Mouse (Mus musculus) liver, adult 2 months (tissue): ENCODE results near the gene Gm43951. TPM values are rescaled to one million over a fixed set of nuclear protein-coding genes. Genes with fewer than 3 reads are reported as not detected.

ENCODE experiments used
- DNase-seq: peaks from one replicate; pipeline ENCODE4 v3.0.0-alpha.2; 2011; ENCODE audit warnings: low read depth, low spot score; ENCODE audit errors: extremely low read depth
- H3K27ac ChIP-seq: fragments of 200-500 bp; replicated peaks from 2 replicates; pipeline ENCODE4 v1.5.1; 2012; ENCODE audit warnings: low read depth, mild to moderate bottlenecking, control low read depth, inconsistent platforms, low read length; ENCODE audit not compliant: insufficient read depth
- H3K27me3 ChIP-seq: fragments of 200-500 bp; 2 replicates; pipeline ENCODE4 v1.6.1; 2012; ENCODE audit warnings: mild to moderate bottlenecking, moderate library complexity, low read length, inconsistent platforms; ENCODE audit not compliant: control insufficient read depth, insufficient read depth
- H3K36me3 ChIP-seq: fragments of 200-500 bp; 2 replicates; pipeline ENCODE4 v1.6.1; 2012; ENCODE audit warnings: low read length, inconsistent platforms; ENCODE audit not compliant: control insufficient read depth, insufficient read depth
- H3K4me1 ChIP-seq: fragments of 200-500 bp; 2 replicates; pipeline ENCODE4 v1.6.1; 2011; ENCODE audit warnings: low read length; ENCODE audit not compliant: control insufficient read depth, insufficient read depth
- H3K4me3 ChIP-seq: fragments of 200-500 bp; 2 replicates; pipeline ENCODE4 v1.5.1; 2011; ENCODE audit warnings: low read depth, mild to moderate bottlenecking, control low read depth, low read length, moderate library complexity; ENCODE audit not compliant: insufficient read depth
- H3K79me2 ChIP-seq: fragments of 200-500 bp; 2 replicates; pipeline ENCODE4 v1.6.1; 2012; ENCODE audit warnings: inconsistent platforms, mild to moderate bottlenecking, low read length, moderate library complexity; ENCODE audit not compliant: control insufficient read depth, insufficient read depth
- H3K9ac ChIP-seq: fragments of 200-500 bp; 2 replicates; pipeline ENCODE4 v1.6.1; 2012; ENCODE audit warnings: low read depth, mild to moderate bottlenecking, control low read depth, inconsistent platforms, low read length
- CTCF ChIP-seq: fragments of 200-500 bp; IDR thresholded peaks from 2 replicates; pipeline ENCODE4 v1.5.1; 2011; ENCODE audit warnings: low read depth, low read length, control low read depth
- POLR2A ChIP-seq: fragments of 200-500 bp; IDR thresholded peaks from 2 replicates; pipeline ENCODE4 v1.6.1; 2011; ENCODE audit warnings: low read length, control low read depth; ENCODE audit not compliant: insufficient read depth; ENCODE audit errors: extremely low read depth
- WGBS: fragments of 180-500 bp; shearing (Covaris S2); methylation state at CpG from one replicate; pipeline ENCODE4 v1.1.7; 2018; 5-methylcytosine and 5-hydroxymethylcytosine counted together
- polyA plus RNA-seq: library from polyadenylated mRNA; depleted of rRNA; stranded (reverse); fragments of >200 nt; gene quantifications from 2 replicates; pipeline ENCODE4 v1.2.3, GENCODE M21; 2012
- total RNA-seq: library from RNA; depleted of rRNA; stranded (reverse); fragments of >200 nt; gene quantifications from 2 replicates; pipeline ENCODE4 v1.2.3, GENCODE M21; 2014

Gene Gm43951
- total and polyA plus RNA-seq, 2 experiments, result 0.05 to 0.18 TPM

DNA sequence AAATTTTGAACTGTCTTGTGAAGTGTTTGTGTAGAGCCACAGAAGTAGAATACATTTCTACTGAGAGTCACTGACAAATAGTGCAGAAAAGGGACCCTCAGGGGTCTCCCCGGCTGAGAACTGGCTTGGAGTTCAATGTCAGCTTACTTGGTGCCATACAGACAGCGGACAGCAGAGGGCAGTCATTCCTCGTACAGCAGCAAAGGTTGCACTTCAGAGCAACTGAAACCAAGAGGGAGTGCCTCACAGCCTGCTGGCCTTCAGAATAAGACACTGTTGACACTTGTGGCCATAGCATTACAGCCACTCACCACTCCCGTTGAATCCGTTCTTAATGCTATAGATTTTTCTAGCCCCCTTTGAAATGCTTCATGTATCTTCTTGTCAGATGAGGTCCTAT is 18.2 kb upstream of the Gm43951 start:
- H3K4me3 ChIP-seq, result no peak overlapping the region
- H3K27me3 ChIP-seq, result no peaks in the 10 kb centered on the region
- WGBS, result 7% methylated on average over 5 of the region's 5 CpGs
- no peaks in the 10 kb centered on the region for H3K36me3 ChIP-seq
- H3K4me1 ChIP-seq, result no peaks in the 10 kb centered on the region; the same call in 1 of the 2 replicates
- no peak overlapping the region for H3K27ac ChIP-seq
- TF ChIP-seq CTCF, result peak; percentile 95
- no peak for TF ChIP-seq POLR2A
- no peak overlapping the region for H3K9ac ChIP-seq
- no peaks in the 10 kb centered on the region for H3K79me2 ChIP-seq
- peak; percentile 57 for DNase-seq

DNA sequence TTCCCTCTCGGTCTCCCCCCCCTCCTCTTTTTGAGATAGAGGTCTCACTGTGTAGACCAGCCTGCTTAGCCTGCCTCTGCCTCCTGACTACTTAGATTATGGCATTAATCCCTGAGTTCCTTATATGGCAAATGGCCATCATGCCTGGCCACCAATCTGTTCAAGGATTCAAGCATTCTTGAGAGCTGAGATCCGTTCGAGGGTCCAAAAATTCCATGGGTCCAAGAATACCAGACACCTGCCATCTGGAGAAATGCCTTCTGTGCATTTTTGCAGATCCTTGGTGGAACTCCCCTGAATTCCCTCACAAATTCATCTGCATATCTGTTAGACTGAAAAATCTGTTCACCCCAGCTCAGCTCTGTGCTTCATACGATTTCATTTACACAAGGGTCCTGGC is 16.8 kb upstream of the Gm43951 start:
- H3K27ac ChIP-seq, result no peak overlapping the region
- TF ChIP-seq CTCF, result no peak
- TF ChIP-seq POLR2A, result no peak
- H3K4me3 ChIP-seq, result no peak overlapping the region
- no peaks in the 10 kb centered on the region for H3K36me3 ChIP-seq
- H3K27me3 ChIP-seq, result no peaks in the 10 kb centered on the region
- no peaks in the 10 kb centered on the region for H3K79me2 ChIP-seq
- WGBS, result 88% methylated on average over 4 of the region's 4 CpGs
- no peak overlapping the region for H3K9ac ChIP-seq
- DNase-seq, result no peak
- no peaks in the 10 kb centered on the region; the same call in 1 of the 2 replicates for H3K4me1 ChIP-seq

DNA sequence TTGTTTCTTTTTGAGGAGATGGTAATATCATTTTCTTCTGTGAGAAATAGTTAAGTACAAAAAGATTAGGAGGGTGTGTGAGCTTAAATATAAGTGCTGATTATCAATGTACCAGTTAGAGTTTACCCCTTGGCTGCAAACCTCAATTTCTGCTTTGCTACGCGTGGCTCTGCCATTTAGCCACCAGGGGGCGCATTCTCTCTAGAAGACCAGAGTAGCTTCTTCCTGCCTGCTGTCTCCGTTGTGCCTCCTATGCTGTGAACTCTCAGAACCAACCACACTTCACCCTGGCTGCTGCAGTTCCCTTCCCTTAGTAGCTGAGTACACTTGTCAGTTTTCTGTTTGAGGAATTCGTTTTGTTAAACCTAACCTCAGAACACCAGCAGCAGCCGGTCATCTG is 14.6 kb upstream of the Gm43951 start:
- H3K9ac ChIP-seq, result no peak overlapping the region
- DNase-seq, result peak; percentile 50
- no peaks in the 10 kb centered on the region for H3K27me3 ChIP-seq
- 21% methylated on average over 6 of the region's 6 CpGs for WGBS
- no peak overlapping the region for H3K27ac ChIP-seq
- TF ChIP-seq CTCF (peak; percentile 90), POLR2A (no peak)
- H3K36me3 ChIP-seq, result no peaks in the 10 kb centered on the region
- H3K79me2 ChIP-seq, result no peaks in the 10 kb centered on the region
- H3K4me1 ChIP-seq, result no peaks in the 10 kb centered on the region; the same call in 1 of the 2 replicates
- H3K4me3 ChIP-seq, result no peak overlapping the region

DNA sequence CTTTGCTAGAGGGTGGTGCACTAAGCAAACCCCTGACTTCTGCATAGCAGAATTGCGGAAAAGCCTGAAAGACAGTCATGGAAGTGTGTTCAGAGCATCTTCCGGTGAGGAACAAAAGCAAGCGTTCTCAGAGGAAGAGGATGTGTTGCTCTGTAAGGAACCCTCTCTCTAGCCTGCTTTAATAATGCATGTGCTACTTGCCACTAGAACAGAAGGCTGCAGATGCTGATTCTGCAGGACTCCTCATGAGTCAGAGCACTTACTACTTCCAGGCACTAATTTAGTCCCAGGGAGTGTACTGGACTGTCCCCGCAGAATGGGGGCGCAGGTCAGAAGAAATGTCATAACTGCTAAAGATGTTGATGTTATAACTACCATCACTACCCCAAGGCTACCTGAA is 10.5 kb upstream of the Gm43951 start:
- H3K4me1 ChIP-seq, result peaks cover 6% of the 10 kb centered on the region
- no peaks in the 10 kb centered on the region for H3K79me2 ChIP-seq
- no peak overlapping the region for H3K27ac ChIP-seq
- no peak for DNase-seq
- H3K36me3 ChIP-seq, result no peaks in the 10 kb centered on the region
- no peak overlapping the region for H3K4me3 ChIP-seq
- WGBS, result 75% methylated on average over 5 of the region's 5 CpGs
- no peak for TF ChIP-seq CTCF
- no peak for TF ChIP-seq POLR2A
- no peak overlapping the region for H3K9ac ChIP-seq
- H3K27me3 ChIP-seq, result no peaks in the 10 kb centered on the region

DNA sequence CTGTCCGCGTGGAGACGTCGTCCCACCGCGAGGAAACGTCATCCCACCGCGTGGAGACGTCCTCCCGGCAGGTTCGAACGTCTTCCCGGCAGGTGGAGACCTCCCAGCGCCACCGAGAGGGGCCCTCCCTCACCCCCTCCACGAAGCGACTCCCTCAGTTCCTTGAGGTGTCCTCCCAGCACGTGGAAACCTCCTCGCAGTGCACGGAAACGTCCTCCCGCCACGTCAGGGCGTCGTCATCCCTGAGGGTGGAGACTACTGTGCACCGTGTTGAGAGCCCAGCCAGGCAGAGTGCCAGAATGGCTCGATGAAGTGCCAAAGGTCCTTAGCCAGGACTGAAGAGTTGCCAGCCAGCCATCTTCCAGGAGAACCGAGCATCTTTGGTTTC is 8.8 kb upstream of the Gm43951 start, which contains the start of gene Med31:
Gene Med31 (minus strand): TSS at position 183 of the 388 bp plus-strand sequence.
- Histone ChIP-seq H3K4me1 (peaks cover 6% of the 10 kb centered on the region; the same call in 1 of the 2 replicates), H3K36me3 (peaks cover 5% of the 10 kb centered on the region; the same call in 1 of the 2 replicates), H3K4me3 (peak within 1 kb of the TSS; percentile 75), H3K27ac (peak within 1 kb of the TSS; percentile 48), H3K79me2 (no peaks in the 10 kb centered on the region), H3K9ac (peak within 1 kb of the TSS; percentile 83), H3K27me3 (no peaks in the 10 kb centered on the region)
- DNase-seq, result peak; percentile 88
- under 1% methylated on average over 29 of the region's 29 CpGs for WGBS
- TF ChIP-seq CTCF (no peak), POLR2A (no peak)

DNA sequence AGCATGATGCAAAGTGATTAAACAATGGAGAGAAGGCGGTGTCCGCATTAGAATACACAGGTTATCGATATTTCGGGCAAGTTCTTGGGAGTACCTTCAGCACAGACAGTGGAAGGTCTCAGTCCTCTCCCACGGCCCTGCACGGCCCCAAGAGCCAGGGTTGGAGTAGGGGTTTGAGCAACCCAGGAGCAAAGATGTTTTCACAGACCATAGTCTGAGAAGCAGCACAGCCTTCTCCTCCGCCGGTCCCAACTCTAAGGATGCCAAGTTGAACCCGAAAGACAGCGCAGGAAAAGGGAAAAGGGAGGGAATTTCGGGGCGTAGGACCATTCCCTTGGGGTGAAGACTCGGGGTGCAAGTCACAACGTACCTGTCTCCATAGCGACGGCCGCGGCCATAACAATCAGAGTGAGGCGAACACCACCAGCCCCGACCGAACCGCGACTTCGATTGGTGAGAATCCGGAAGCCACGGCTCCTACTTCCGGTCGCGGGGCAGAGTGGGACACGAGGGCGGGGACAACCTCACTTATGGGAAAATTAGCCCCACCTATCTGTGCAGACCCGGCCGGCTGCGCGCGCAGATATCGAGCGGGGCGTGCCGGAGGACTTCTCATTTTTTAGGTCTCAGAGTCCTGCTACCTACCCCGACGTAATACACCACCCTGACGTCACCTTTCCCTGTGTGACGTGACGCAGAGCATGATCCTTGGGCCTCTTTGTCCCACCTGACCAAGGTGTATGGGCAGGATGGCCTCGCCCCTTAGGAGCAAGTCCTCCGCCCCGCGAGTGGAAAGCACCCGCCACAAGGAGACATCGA is 8.2 kb upstream of the Gm43951 start:
- peak; percentile 89 for DNase-seq
- TF ChIP-seq POLR2A (peak; percentile 54; the same call in 1 of the 2 replicates), CTCF (no peak)
- Histone ChIP-seq H3K27ac (peak overlapping the region; percentile 48), H3K36me3 (peaks cover 5% of the 10 kb centered on the region; the same call in 1 of the 2 replicates), H3K4me1 (peaks cover 6% of the 10 kb centered on the region; the same call in 1 of the 2 replicates), H3K27me3 (no peaks in the 10 kb centered on the region), H3K9ac (peak overlapping the region; percentile 83), H3K4me3 (peak overlapping the region; percentile 75), H3K79me2 (no peaks in the 10 kb centered on the region)
- 2% methylated on average over 51 of the region's 51 CpGs for WGBS
